Mouse (Mus musculus) hindbrain, embryonic 16.5 days (tissue): ENCODE results near the gene Ganab. TPM values are rescaled to one million over a fixed set of nuclear protein-coding genes. Genes with fewer than 3 reads are reported as not detected.

Experiments
- ATAC-seq: fragments of 200-750 bp; cut with Nextera tagmentation; 2 replicates; pipeline ENCODE4 v1.8.0; 2017; ENCODE audit warnings: moderate TSS enrichment, moderate library complexity
- H3K27ac ChIP-seq: fragments of 300-500 bp; sonication (generic); 2 replicates; pipeline ENCODE4 v1.5.1; 2014; ENCODE audit warnings: low read depth, mild to moderate bottlenecking, control low read depth, low read length, moderate library complexity
- H3K27me3 ChIP-seq: fragments of 300-500 bp; sonication (generic); replicated peaks from 2 replicates; pipeline ENCODE4 v1.6.1; 2014; ENCODE audit warnings: low read length; ENCODE audit not compliant: control insufficient read depth, insufficient read depth
- H3K36me3 ChIP-seq: fragments of 300-500 bp; sonication (generic); 2 replicates; pipeline ENCODE4 v1.6.1; 2014; ENCODE audit warnings: mild to moderate bottlenecking, low read length, moderate library complexity, mixed read lengths; ENCODE audit not compliant: control insufficient read depth, insufficient read depth
- H3K4me1 ChIP-seq: fragments of 300-500 bp; sonication (generic); 2 replicates; pipeline ENCODE4 v1.6.1; 2014; ENCODE audit warnings: low read depth, low read length; ENCODE audit not compliant: control insufficient read depth, insufficient read depth
- H3K4me2 ChIP-seq: fragments of 300-500 bp; sonication (generic); 2 replicates; pipeline ENCODE4 v1.6.1; 2014; ENCODE audit warnings: mild to moderate bottlenecking, low read length, control low read depth, moderate library complexity
- H3K4me3 ChIP-seq: fragments of 300-500 bp; sonication (generic); 2 replicates; pipeline ENCODE4 v1.5.1; 2014; ENCODE audit warnings: mild to moderate bottlenecking, low read length, control low read depth, moderate library complexity
- H3K9ac ChIP-seq: fragments of 300-500 bp; sonication (generic); 2 replicates; pipeline ENCODE4 v1.6.1; 2014; ENCODE audit warnings: low read depth, mild to moderate bottlenecking, control low read depth, low read length, moderate library complexity
- H3K9me3 ChIP-seq: fragments of 300-500 bp; sonication (generic); 2 replicates; pipeline ENCODE4 v1.6.1; 2014; ENCODE audit warnings: mild to moderate bottlenecking, low read length, moderate library complexity; ENCODE audit not compliant: control insufficient read depth
- WGBS: fragments of 180-500 bp; shearing (Covaris S2); extraction: QIAGEN DNeasy Blood & Tissue Kit; methylation state at CpG from one replicate; pipeline ENCODE4 v1.1.7; 2014; 5-methylcytosine and 5-hydroxymethylcytosine counted together
- polyA plus RNA-seq: library from polyadenylated mRNA; unstranded; fragments of >200 nt; fragmentation: Nextera tagmentation; extraction: Ambion mirVana; gene quantifications from 2 replicates; pipeline ENCODE4 v1.2.1, GENCODE M21; 2015

Ganab gene
- polyA plus RNA-seq, 1 experiment from 2014 or later = 72.1 TPM

GRCm38 (mm10) chr19:8936736-8937135 is 38.9 kb downstream of the Ganab start:
- Histone ChIP-seq H3K4me3 (no peak overlapping the region), H3K9me3 (no peaks in the 10 kb centered on the region), H3K27ac (no peak overlapping the region), H3K9ac (no peak overlapping the region), H3K4me1 (peaks cover 6% of the 10 kb centered on the region), H3K36me3 (no peaks in the 10 kb centered on the region; the same call in 1 of the 2 replicates), H3K27me3 (no peaks in the 10 kb centered on the region), H3K4me2 (no peak overlapping the region)
- no peak for ATAC-seq
- WGBS = 89% methylated on average over 2 of the region's 2 CpGs

GRCm38 (mm10) chr19:8940526-8941133 is 42.8 kb downstream of the Ganab start:
- ATAC-seq = no peak
- no peak overlapping the region for H3K4me3 ChIP-seq
- WGBS = 80% methylated on average over 15 of the region's 15 CpGs
- peak overlapping the region; percentile 49; the same call in 1 of the 2 replicates for H3K9ac ChIP-seq
- H3K27ac ChIP-seq = no peak overlapping the region
- H3K4me1 ChIP-seq = peaks cover 22% of the 10 kb centered on the region
- H3K9me3 ChIP-seq = no peaks in the 10 kb centered on the region
- H3K4me2 ChIP-seq = peak overlapping the region; percentile 71
- peaks cover 6% of the 10 kb centered on the region for H3K36me3 ChIP-seq
- H3K27me3 ChIP-seq = no peaks in the 10 kb centered on the region

- H3K9ac ChIP-seq = peak overlapping the region; percentile 49
Observed at GRCm38 (mm10) chr19:8941136-8941514, 43.3 kb downstream of the Ganab start.

GRCm38 (mm10) chr19:8941515-8942217 is 43.8 kb downstream of the Ganab start, which contains the start of gene Mta2:
Gene Mta2 (plus strand): TSS chr19:8941875.
- Histone ChIP-seq H3K4me3 (peak within 1 kb of the TSS; percentile 89), H3K27me3 (no peaks in the 10 kb centered on the region), H3K9me3 (no peaks in the 10 kb centered on the region), H3K27ac (peak within 1 kb of the TSS; percentile 97), H3K4me1 (peaks cover 22% of the 10 kb centered on the region), H3K9ac (peak within 1 kb of the TSS; percentile 97), H3K36me3 (peaks cover 12% of the 10 kb centered on the region), H3K4me2 (peak within 1 kb of the TSS; percentile 71)
- ATAC-seq = peak; percentile 96
- under 1% methylated on average over 64 of the region's 64 CpGs for WGBS

More at GRCm38 (mm10) chr19:8941136-8941514, 43.3 kb downstream of the Ganab start:
- ATAC-seq = peak; percentile 38
- peak overlapping the region; percentile 71 for H3K4me2 ChIP-seq
- no peaks in the 10 kb centered on the region for H3K27me3 ChIP-seq
- H3K4me1 ChIP-seq = peaks cover 22% of the 10 kb centered on the region
- H3K27ac ChIP-seq = 0 out of 2 replicates have a peak overlapping the region, but pooled peaks have one; percentile 9
- peak overlapping the region; percentile 89 for H3K4me3 ChIP-seq
- H3K36me3 ChIP-seq = peaks cover 8% of the 10 kb centered on the region
- WGBS = 29% methylated on average over 10 of the region's 10 CpGs
- no peaks in the 10 kb centered on the region for H3K9me3 ChIP-seq

GRCm38 (mm10) chr19:8942276-8942964 is 44.5 kb downstream of the Ganab start:
- Histone ChIP-seq H3K9ac (peak overlapping the region; percentile 97), H3K36me3 (peaks cover 18% of the 10 kb centered on the region), H3K9me3 (no peaks in the 10 kb centered on the region), H3K4me1 (peaks cover 22% of the 10 kb centered on the region), H3K27me3 (no peaks in the 10 kb centered on the region), H3K4me3 (peak overlapping the region; percentile 89), H3K4me2 (peak overlapping the region; percentile 71), H3K27ac (peak overlapping the region; percentile 97)
- peak; percentile 65 for ATAC-seq
- under 1% methylated on average over 41 of the region's 46 CpGs for WGBS

- WGBS = 74% methylated on average over 2 of the region's 2 CpGs
- no peaks in the 10 kb centered on the region for H3K9me3 ChIP-seq
- ATAC-seq = no peak
- H3K9ac ChIP-seq = peak overlapping the region; percentile 97
- H3K4me1 ChIP-seq = peaks cover 22% of the 10 kb centered on the region
- H3K27ac ChIP-seq = no peak overlapping the region
- peak overlapping the region; percentile 89 for H3K4me3 ChIP-seq
- H3K4me2 ChIP-seq = peak overlapping the region; percentile 71
- H3K27me3 ChIP-seq = no peaks in the 10 kb centered on the region
- peaks cover 25% of the 10 kb centered on the region for H3K36me3 ChIP-seq
Observed at GRCm38 (mm10) chr19:8943047-8943446, 45.2 kb downstream of the Ganab start.

- H3K4me3 ChIP-seq = no peak overlapping the region
- ATAC-seq = no peak
- peaks cover 22% of the 10 kb centered on the region for H3K4me1 ChIP-seq
- no peak overlapping the region for H3K9ac ChIP-seq
- no peak overlapping the region for H3K4me2 ChIP-seq
- peaks cover 34% of the 10 kb centered on the region for H3K36me3 ChIP-seq
- H3K9me3 ChIP-seq = no peaks in the 10 kb centered on the region
- WGBS = 67% methylated on average over 5 of the region's 5 CpGs
- H3K27me3 ChIP-seq = no peaks in the 10 kb centered on the region
- no peak overlapping the region for H3K27ac ChIP-seq
Observed at GRCm38 (mm10) chr19:8944062-8944461, 46.2 kb downstream of the Ganab start.

GRCm38 (mm10) chr19:8944750-8945149 is 46.9 kb downstream of the Ganab start:
- Histone ChIP-seq H3K27me3 (no peaks in the 10 kb centered on the region), H3K4me2 (peak overlapping the region; percentile 38), H3K4me3 (peak overlapping the region; percentile 13; the same call in 1 of the 2 replicates), H3K4me1 (peaks cover 22% of the 10 kb centered on the region), H3K9me3 (no peaks in the 10 kb centered on the region), H3K36me3 (peaks cover 39% of the 10 kb centered on the region), H3K9ac (peak overlapping the region; percentile 33; the same call in 1 of the 2 replicates), H3K27ac (no peak overlapping the region)
- no peak for ATAC-seq
- WGBS = 32% methylated on average over 5 of the region's 5 CpGs

GRCm38 (mm10) chr19:8945251-8945650 is 47.4 kb downstream of the Ganab start:
- Histone ChIP-seq H3K36me3 (peaks cover 41% of the 10 kb centered on the region), H3K9ac (no peak overlapping the region; the same call in 1 of the 2 replicates), H3K27ac (no peak overlapping the region), H3K4me1 (peaks cover 22% of the 10 kb centered on the region), H3K27me3 (no peaks in the 10 kb centered on the region), H3K9me3 (no peaks in the 10 kb centered on the region), H3K4me2 (peak overlapping the region; percentile 38), H3K4me3 (peak overlapping the region; percentile 13; the same call in 1 of the 2 replicates)
- WGBS = 86% methylated on average over 6 of the region's 6 CpGs
- no peak for ATAC-seq
